Mouse (Mus musculus): ENCODE data around the gene Arl4d. TPM values are rescaled to one million over a fixed set of nuclear protein-coding genes. Genes with fewer than 3 reads are reported as not detected.

Arl4d gene
- 31.7 and 40.2 TPM in 2 replicates for polyA plus RNA-seq (2015; fragmentation: Nextera tagmentation; extraction: Ambion mirVana)

DNA sequence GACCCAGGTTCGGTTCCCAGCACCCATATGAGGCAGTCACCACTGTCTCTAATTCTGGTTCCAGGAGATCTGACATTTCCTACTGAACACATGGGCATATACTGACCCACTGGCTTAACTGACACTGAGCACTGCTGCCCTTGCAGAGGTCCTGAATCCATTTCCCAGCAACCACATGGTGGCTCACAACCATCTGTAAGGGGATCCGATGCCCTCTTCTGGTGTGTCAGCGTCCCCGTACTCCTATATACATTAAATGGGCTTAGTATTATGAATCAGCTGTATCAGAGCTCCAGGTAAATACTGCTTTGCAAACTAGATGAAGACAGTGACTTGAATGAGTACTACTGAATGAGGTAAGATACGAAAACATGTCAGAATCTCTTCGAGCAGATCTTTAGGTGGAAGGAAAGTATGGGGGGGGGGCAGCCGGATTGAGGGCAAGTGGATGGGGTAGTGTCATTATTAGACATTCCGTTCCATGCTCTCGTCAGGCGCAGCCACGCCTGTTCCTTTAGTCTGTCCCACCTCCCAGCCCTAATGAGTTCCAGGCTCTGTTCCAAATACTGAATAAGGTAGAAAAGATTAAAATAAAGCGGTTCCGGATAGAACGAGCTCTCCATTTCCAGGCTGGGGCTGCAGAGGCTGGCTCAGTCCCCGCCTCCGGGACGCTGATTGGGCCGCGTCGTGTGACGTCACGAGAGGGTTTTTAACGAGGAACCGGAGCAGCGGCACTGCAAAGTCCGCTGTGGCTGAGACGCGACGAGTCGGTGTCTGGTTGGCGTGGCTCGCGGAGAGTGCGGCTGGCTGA is at the start of gene Arl4d:
Arl4d (plus strand) TSS at position 717 of the 811 bp plus-strand sequence.

GRCm38 (mm10) chr11:101626995-101627856 is 38.1 kb upstream of the Arl4d start, which contains the start of gene Rdm1:
Gene Rdm1 (plus strand): TSS chr11:101627195.

Other genes starting within 250 kb of the Arl4d start
- gene Aarsd1, start 247.9 kb upstream of the Arl4d start, polyA plus RNA-seq (2015; fragmentation: Nextera tagmentation; extraction: Ambion mirVana), result 22.9 and 26.4 TPM in 2 replicates
- 4.0 and 5.9 TPM in 2 replicates for gene Gm27029, start 240.7 kb upstream of the Arl4d start, polyA plus RNA-seq (2015; fragmentation: Nextera tagmentation; extraction: Ambion mirVana)
- 10.5 and 11.5 TPM in 2 replicates for gene Rundc1, start 240.5 kb upstream of the Arl4d start, polyA plus RNA-seq (2015; fragmentation: Nextera tagmentation; extraction: Ambion mirVana)
- 20.4 and 24.3 TPM in 2 replicates for gene Ptges3l, start 240.2 kb upstream of the Arl4d start, polyA plus RNA-seq (2015; fragmentation: Nextera tagmentation; extraction: Ambion mirVana)
- gene Rpl27, start 223.2 kb upstream of the Arl4d start, polyA plus RNA-seq (2015; fragmentation: Nextera tagmentation; extraction: Ambion mirVana), result 267 and 271 TPM in 2 replicates
- gene Ifi35, start 217.1 kb upstream of the Arl4d start, polyA plus RNA-seq (2015; fragmentation: Nextera tagmentation; extraction: Ambion mirVana), result 35.7 and 39.5 TPM in 2 replicates
- gene Rnd2, start 200.5 kb upstream of the Arl4d start, polyA plus RNA-seq (2015; fragmentation: Nextera tagmentation; extraction: Ambion mirVana), result 7.1 and 8.2 TPM in 2 replicates
- gene Vat1, start 199.3 kb upstream of the Arl4d start, polyA plus RNA-seq (2015; fragmentation: Nextera tagmentation; extraction: Ambion mirVana), result 80.4 and 88.7 TPM in 2 replicates
- 2.2 and 2.7 TPM in 2 replicates for gene Brca1, start 113.6 kb upstream of the Arl4d start, polyA plus RNA-seq (2015; fragmentation: Nextera tagmentation; extraction: Ambion mirVana)
- gene Nbr1, start 113.4 kb upstream of the Arl4d start, polyA plus RNA-seq (2015; fragmentation: Nextera tagmentation; extraction: Ambion mirVana), result 36.2 and 36.7 TPM in 2 replicates
- 16.5 and 19.3 TPM in 2 replicates for gene Tmem106a, start 83.3 kb upstream of the Arl4d start, polyA plus RNA-seq (2015; fragmentation: Nextera tagmentation; extraction: Ambion mirVana)
- not detected in 2 replicates for gene Gm11634, start 66.3 kb upstream of the Arl4d start, polyA plus RNA-seq (2015; fragmentation: Nextera tagmentation; extraction: Ambion mirVana)
- 23.8 and 26.2 TPM in 2 replicates for gene Rdm1, start 38.3 kb upstream of the Arl4d start, polyA plus RNA-seq (2015; fragmentation: Nextera tagmentation; extraction: Ambion mirVana)
- 14.3 and 15.7 TPM in 2 replicates for gene Dhx8, start 67.4 kb downstream of the Arl4d start, polyA plus RNA-seq (2015; fragmentation: Nextera tagmentation; extraction: Ambion mirVana)
- 0.33 and 0.63 TPM in 2 replicates for gene Etv4, start 119.8 kb downstream of the Arl4d start, polyA plus RNA-seq (2015; fragmentation: Nextera tagmentation; extraction: Ambion mirVana)
- 2.7 and 2.9 TPM in 2 replicates for gene Meox1, start 228.8 kb downstream of the Arl4d start, polyA plus RNA-seq (2015; fragmentation: Nextera tagmentation; extraction: Ambion mirVana)